Mouse (Mus musculus): ENCODE data around the gene Nrxn3.

DNA sequence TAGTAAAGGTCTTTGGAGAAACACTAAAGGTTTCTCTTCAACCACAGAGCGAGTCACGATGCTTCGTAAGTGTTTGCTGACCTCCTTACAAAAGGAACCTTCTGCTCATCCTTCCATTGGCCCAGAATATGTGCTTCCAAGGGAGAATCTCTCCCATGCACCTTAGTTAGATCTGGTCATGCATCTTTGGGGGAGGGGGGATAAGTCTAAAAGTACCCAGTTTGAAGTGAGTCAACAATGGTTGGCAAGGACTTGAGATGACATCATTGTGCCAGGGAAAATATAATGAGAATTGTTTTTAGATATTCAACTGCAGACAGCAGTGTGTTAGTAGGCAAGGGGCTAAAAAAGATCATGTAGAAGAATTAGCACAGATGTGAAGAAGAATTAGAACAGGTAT lies 1437.2 kb downstream of the Nrxn3 start:
- no peak for TF ChIP-seq POLR2A (IDR thresholded peaks at IDR 0.05; ENCODE audit: borderline replicate concordance, low read depth, low read length)
- TF ChIP-seq CTCF (IDR thresholded peaks at IDR 0.05; ENCODE audit: low read depth, low read length), result no peak
